In the genomic region with DNA sequence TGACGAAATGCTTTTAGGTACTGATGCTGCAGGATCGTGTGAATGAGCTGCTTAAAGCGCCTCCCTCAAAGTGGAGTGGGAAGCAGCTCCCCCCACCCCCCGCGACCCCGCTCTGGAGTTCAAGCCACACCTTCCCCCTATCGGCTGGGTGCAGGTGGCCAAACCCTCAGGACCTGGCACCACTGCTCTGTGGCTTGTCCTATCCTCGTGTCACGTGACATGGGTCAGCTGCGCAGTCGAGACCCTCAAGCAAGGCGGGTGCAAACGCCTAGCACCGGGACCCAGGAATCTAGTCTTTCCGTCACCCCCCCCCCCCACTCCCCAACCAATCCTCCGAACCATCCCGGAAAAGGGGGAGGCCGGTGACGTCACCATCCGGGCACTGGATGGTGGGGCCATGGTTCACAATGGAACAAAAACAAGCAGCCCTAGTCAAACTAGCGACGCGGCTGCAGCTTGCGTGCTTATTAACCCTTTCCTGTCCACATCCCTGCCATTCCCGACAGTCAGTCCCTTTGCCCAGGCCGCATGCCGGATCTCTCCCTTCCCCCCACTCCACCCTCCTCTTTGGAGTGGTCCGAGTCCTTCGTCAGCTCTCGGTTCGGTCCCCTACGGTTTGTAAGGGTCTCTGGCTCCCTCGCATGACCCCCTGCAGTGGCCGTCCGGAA, we compare ENCODE assay signal across 8 mouse cellular contexts. TPM values are rescaled to one million over a fixed set of nuclear protein-coding genes. Genes with fewer than 3 reads are reported as not detected.
A peak's percentile ranks its signal among the peaks of the same experiment; 100 is the strongest.
DNase-seq lines count a peak whose midpoint lies in the region; ATAC-seq lines count a peak whose summit lies in the region.

No protein-coding gene starts in this region.

- ATAC-seq in inflammation-experienced regulatory T-cells, adult 6 months: peak; percentile 65
- ATAC-seq in megakaryocyte-erythroid progenitor cell, adult 5-6 weeks (replicated peaks; ENCODE audit: low FRiP score, low TSS enrichment, poor library complexity, severe bottlenecking): peak; percentile 66

- intact Hi-C loops in left cerebral cortex, postnatal 14 days (cut with DNase I): loop anchor here (5.0 to 10.0 kb wide), 2 partner anchors 156 to 198 kb away; no protein-coding TSS in a partner anchor

- peak; percentile 91 for DNase-seq in adipocyte (ENCODE audit: low spot score)
- peak; percentile 91 for DNase-seq in embryo, embryonic 10 days (ENCODE audit: low spot score)
- DNase-seq in gastrocnemius, postnatal 10 days: peak; percentile 88
- DNase-seq in left cerebral cortex, postnatal 14 days (ENCODE audit: low spot score in 2 of 2): peak; percentile 91 to 97
- peak; percentile 86 for DNase-seq in right cerebral cortex, postnatal 25 days
- DNase-seq in yolk sac, embryonic 10.5 days (ENCODE audit: low spot score): peak; percentile 92

RNA-seq across cellular contexts. Expression of a gene that starts 0.6 kb away (rescaled TPM):
- 100 to 1,000 TPM; 147 to 155 TPM for total RNA-seq in gastrocnemius, postnatal 10 days (2021)
- 10 to 100 TPM; 27.7 to 35.2 (median 34.4) TPM for polyA plus RNA-seq in inflammation-experienced regulatory T-cells, adult 6 months (2017; shearing (Covaris generic))
- total RNA-seq in left cerebral cortex, postnatal 14 days (2021): 100 to 1,000 TPM; 268 to 281 TPM
- total RNA-seq in megakaryocyte-erythroid progenitor cell, adult 5-6 weeks (2014; fragmentation: Nextera tagmentation): 121 and 164 TPM in 2 replicates
- 120 and 151 TPM in 2 replicates for total RNA-seq in megakaryocyte-erythroid progenitor cell, adult 5-6 weeks (2017)

Comparison
In these comparisons a context has a peak if more than half of its experiments do, and no peak if none do; other contexts are left out.
1. Peak in every context shown above with its lines: DNase-seq and ATAC-seq.